Mouse (Mus musculus) heart, postnatal 0 days (tissue): Measurements from ENCODE around the gene Accs.

Experiments used
- CTCF ChIP-seq: IDR thresholded peaks from 2 replicates; pipeline ENCODE4 v1.5.1; 2016; ENCODE audit warnings: antibody characterized with exemption, control low read depth, low read depth
- EP300 ChIP-seq: IDR thresholded peaks from 2 replicates; pipeline ENCODE4 v1.6.1; 2016; ENCODE audit warnings: antibody characterized with exemption, low read depth

- TF ChIP-seq EP300 (no peak), CTCF (no peak)
Measured at GRCm38 (mm10) chr2:93806487-93807201, 43.1 kb downstream of the Accs start.
